Mouse (Mus musculus) testis, adult 2 months (tissue): Measurements from ENCODE around the gene Hivep2.

Experiments used
- CTCF ChIP-seq: fragments of 200-500 bp; IDR thresholded peaks from 2 replicates; pipeline ENCODE4 v1.5.1; 2012; ENCODE audit warnings: low read depth, mild to moderate bottlenecking, inconsistent platforms, low read length, moderate library complexity; ENCODE audit not compliant: control insufficient read depth, insufficient read depth, insufficient replicate concordance
- POLR2A ChIP-seq: fragments of 200-500 bp; IDR thresholded peaks from 2 replicates; pipeline ENCODE4 v1.6.1; 2012; ENCODE audit warnings: low read depth, mild to moderate bottlenecking, inconsistent platforms, low read length, moderate library complexity; ENCODE audit not compliant: control insufficient read depth

DNA sequence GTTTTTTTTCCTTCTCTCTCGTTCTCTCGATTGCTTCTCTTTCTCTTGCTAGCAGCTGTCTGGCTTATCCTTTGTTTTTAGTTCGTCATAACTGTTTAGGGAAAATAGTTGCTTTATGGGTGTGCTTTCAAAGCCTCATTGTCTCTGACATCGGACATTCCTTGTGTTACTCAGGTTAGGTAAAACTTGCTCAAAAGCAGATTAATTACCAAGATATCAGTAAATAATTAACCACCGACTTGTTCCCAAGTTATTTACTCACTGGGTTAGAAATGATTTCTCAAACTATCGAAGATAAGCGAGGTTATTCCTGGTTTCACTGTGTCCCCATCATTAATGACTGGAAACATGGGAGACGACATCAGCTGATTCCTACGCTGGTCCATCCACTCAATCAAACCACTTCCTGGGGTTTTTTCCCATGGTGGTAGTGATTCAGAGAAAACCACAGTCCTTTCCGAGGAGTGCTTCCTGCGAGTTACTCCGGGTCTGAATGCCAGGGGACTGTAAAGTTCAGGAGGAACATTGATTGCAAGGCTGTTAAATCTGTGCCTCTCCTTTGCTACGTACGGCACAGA lies 64.7 kb downstream of the Hivep2 start:
- TF ChIP-seq POLR2A (no peak), CTCF (no peak)
